Mouse (Mus musculus) adrenal gland, postnatal 10 days (tissue): Measurements from ENCODE around the gene C130026I21Rik. TPM values are rescaled to one million over a fixed set of nuclear protein-coding genes. Genes with fewer than 3 reads are reported as not detected.

ENCODE experiments used
- microRNA-seq: library from miRNA; unstranded; fragments of <30 nt; microRNA quantifications from one replicate; pipeline ENCODE4 v1.2.0, GENCODE M21; 2021
- total RNA-seq, 2 experiments: library from RNA; stranded (reverse); gene quantifications; 2 replicates each; pipeline ENCODE4 v1.2.3; 2021

The C130026I21Rik gene
- total RNA-seq, 2 experiments from 2014 or later = 1.3 TPM

Small RNA genes within 50 kb of the gene (microRNA-seq; reads per million reads assigned to microRNA genes)
- not detected for gene Gm27907

Other genes with a start within 250 kb of the C130026I21Rik start
- not detected for gene Gm10553, start 170.4 kb downstream of the C130026I21Rik start, total RNA-seq
- gene A530032D15Rik, start 160.7 kb downstream of the C130026I21Rik start, total RNA-seq = 1 to 10 TPM in 1 of 2 experiments, under 1 TPM in 1; 0.70 to 1.1 TPM